28 mouse cellular contexts compared by ENCODE assay signal in the genomic region with DNA sequence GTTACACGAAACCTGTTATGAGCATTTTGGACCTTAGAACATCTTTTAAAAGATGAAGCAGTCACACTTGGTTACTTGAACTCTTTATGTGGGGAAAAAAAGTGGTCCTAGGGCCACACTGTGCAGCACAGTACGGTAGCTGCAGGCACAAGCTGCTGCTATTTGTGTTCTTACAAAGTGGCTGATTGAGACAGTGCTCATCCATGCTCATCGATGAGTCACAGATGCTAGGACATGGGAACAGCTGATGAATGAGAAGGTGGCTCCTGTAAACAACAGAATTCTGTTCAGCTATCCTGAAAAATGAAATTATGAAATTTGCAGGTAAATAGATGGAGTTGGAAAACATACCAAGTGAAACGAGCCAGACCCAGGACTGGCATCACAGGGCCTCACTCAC. TPM values are rescaled to one million over a fixed set of nuclear protein-coding genes. Genes with fewer than 3 reads are reported as not detected.
DNase-seq lines count a peak whose midpoint lies in the region; ATAC-seq and TF ChIP-seq lines count a peak whose summit lies in the region.
"Had no signal": no experiment of that assay in that cellular context is flagged by ENCODE, and none has a peak within 500 bp of the region (broad histone marks: within the 10 kb centered on the region; RNA-seq: fewer than 3 reads in every experiment).

No protein-coding gene starts in this region.

- intact Hi-C loops in left cerebral cortex, adult 2 months (cut with DNase I) = loop anchor here (5.0 kb wide), 2 partner anchors 65 to 140 kb away; no protein-coding TSS in a partner anchor
- intact Hi-C loops in left cerebral cortex, postnatal 14 days (cut with DNase I) = no loop called here

- peak overlapping the region; percentile 89 for H3K27ac ChIP-seq in layer of hippocampus, adult 2 months
- H3K27ac ChIP-seq in left cerebral cortex, adult 2 months = peak overlapping the region; percentile 58
- H3K27ac ChIP-seq: embryonic facial prominence, embryonic 12.5 days; embryonic facial prominence, embryonic 15.5 days; gastrocnemius, adult 2 months; heart, embryonic 10.5 days; heart, embryonic 13.5 days; hindbrain, embryonic 14.5 days; hindbrain, postnatal 0 days had no signal

- DNase-seq in adrenal gland, adult 2 months = peak; percentile 9
- no peak for DNase-seq in adrenal gland, postnatal 4 days (ENCODE audit: low spot score in 2 of 2)
- DNase-seq in layer of hippocampus, adult 2 months (ENCODE audit: low spot score in 2 of 2) = peak; percentile 38 to 64
- DNase-seq in layer of hippocampus, postnatal 14 days (ENCODE audit: low spot score in 2 of 2) = no peak
- DNase-seq in left cerebral cortex, adult 2 months (ENCODE audit: extremely low spot score in 1 of 2, low spot score in 2 of 2) = no peak
- DNase-seq in left cerebral cortex, postnatal 14 days (ENCODE audit: low spot score in 2 of 2) = no peak
- DNase-seq in brain, adult 2 months (ENCODE audit: low read depth, low spot score) = peak; percentile 78
- DNase-seq: adrenal gland, adult 8-10 months; adrenal gland, postnatal 25 days; cerebellum, adult 11-12 months; cerebellum, adult 8-10 months; cerebellum, postnatal 10 days; cerebellum, postnatal 36 days; forebrain, postnatal 0 days; gastrocnemius, adult 2 months; gastrocnemius, postnatal 14 days; heart, adult 18-20 months; heart, postnatal 14 days; heart, postnatal 4 days had no signal

- no peak for TF ChIP-seq CTCF in layer of hippocampus, adult 2 months (conservative IDR thresholded peaks at IDR 0.05)
- no peak for TF ChIP-seq CTCF in left cerebral cortex, adult 2 months (IDR thresholded peaks at IDR 0.05)

- no peak for ATAC-seq in cerebellum, adult (ENCODE audit: insufficient number of reproducible peaks, low FRiP score, low TSS enrichment)
- ATAC-seq: forebrain, embryonic 14.5 days; forebrain, postnatal 0 days; hindbrain, postnatal 0 days; inflammation-experienced regulatory T-cells, adult 6 months had no signal

- H3K4me3 ChIP-seq in layer of hippocampus, adult 2 months = no peak overlapping the region
- H3K4me3 ChIP-seq in left cerebral cortex, adult 2 months = no peak overlapping the region
- H3K4me3 ChIP-seq: embryonic facial prominence, embryonic 12.5 days; embryonic facial prominence, embryonic 15.5 days; gastrocnemius, adult 2 months; heart, embryonic 10.5 days; heart, embryonic 13.5 days had no signal

RNA-seq across cellular contexts. Expression of a gene that starts 55.4 kb away (rescaled TPM):
- total RNA-seq in adrenal gland, adult 2 months (2021) = 10 to 100 TPM; 21.8 to 24.9 TPM
- 13.4 and 17.5 TPM in 2 replicates for polyA plus RNA-seq in adrenal gland, adult 2 months (2012; rRNA removed)
- 10 to 100 TPM; 34.6 to 35.1 TPM for total RNA-seq in adrenal gland, postnatal 4 days (2021)
- total RNA-seq in layer of hippocampus, adult 2 months (2021) = 10 to 100 TPM; 67.1 to 73.9 TPM
- total RNA-seq in layer of hippocampus, postnatal 14 days (2021) = 10 to 100 TPM; 47.2 to 52.4 TPM
- total RNA-seq in left cerebral cortex, adult 2 months (2021) = 10 to 100 TPM; 43.6 to 46.7 TPM
- 10 to 100 TPM; 41.3 to 48.3 TPM for total RNA-seq in left cerebral cortex, postnatal 14 days (2021)

RNA-seq across cellular contexts. Expression of a gene that starts 55.6 kb away (rescaled TPM):
- total RNA-seq in adrenal gland, adult 2 months (2021) = 1 to 10 TPM; 4.6 to 5.8 TPM
- polyA plus RNA-seq in adrenal gland, adult 2 months (2012; rRNA removed) = 2.7 and 3.4 TPM in 2 replicates
- 10 to 100 TPM; 10.3 to 10.8 TPM for total RNA-seq in adrenal gland, postnatal 4 days (2021)
- total RNA-seq in layer of hippocampus, adult 2 months (2021) = 100 to 1,000 TPM; 412 to 418 TPM
- 100 to 1,000 TPM; 383 to 387 TPM for total RNA-seq in layer of hippocampus, postnatal 14 days (2021)
- 100 to 1,000 TPM; 248 to 256 TPM for total RNA-seq in left cerebral cortex, adult 2 months (2021)
- total RNA-seq in left cerebral cortex, postnatal 14 days (2021) = 100 to 1,000 TPM; 327 to 340 TPM

Comparison
In these comparisons a context has a peak if more than half of its experiments do, and no peak if none do; other contexts are left out.
1. DNase-seq: peak in adrenal gland, adult 2 months (single experiment), layer of hippocampus, adult 2 months (2 of 2) and brain, adult 2 months (single experiment); none in adrenal gland, postnatal 4 days (0 of 2), layer of hippocampus, postnatal 14 days (0 of 2), left cerebral cortex, adult 2 months (0 of 2) and left cerebral cortex, postnatal 14 days (0 of 2).
2. RNA of a gene that starts 55.6 kb away (total RNA-seq): 412 to 418 TPM in layer of hippocampus, adult 2 months, 383 to 387 TPM in layer of hippocampus, postnatal 14 days, 327 to 340 TPM in left cerebral cortex, postnatal 14 days and 248 to 256 TPM in left cerebral cortex, adult 2 months; 10.3 to 10.8 TPM in adrenal gland, postnatal 4 days and 4.6 to 5.8 TPM in adrenal gland, adult 2 months; every median in the first group is over 10 times any median in the second.